29 mouse cellular contexts compared by ENCODE assay signal in the genomic region with DNA sequence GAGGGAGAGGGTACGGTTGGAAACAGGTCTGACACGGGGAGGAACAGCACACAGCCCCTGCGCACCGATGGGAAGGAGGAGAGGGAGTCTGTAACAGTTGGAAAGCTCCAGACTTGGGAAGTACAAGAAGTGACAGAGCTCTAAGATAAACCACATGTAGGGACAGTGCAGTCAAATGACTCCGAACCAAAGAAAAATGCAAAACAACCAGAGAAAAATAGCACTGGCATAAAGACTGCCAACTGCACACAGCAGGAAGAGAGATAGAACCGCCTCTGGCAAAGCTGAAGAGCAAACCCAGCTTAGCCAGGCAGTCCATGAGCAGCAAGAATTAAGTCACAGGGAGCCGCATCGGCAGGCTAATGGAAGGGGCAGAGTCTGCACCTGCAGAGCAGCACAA. TPM values are rescaled to one million over a fixed set of nuclear protein-coding genes. Genes with fewer than 3 reads are reported as not detected.
A peak's percentile ranks its signal among the peaks of the same experiment; 100 is the strongest.
DNase-seq lines count a peak whose midpoint lies in the region; ATAC-seq and TF ChIP-seq lines count a peak whose summit lies in the region.
"Had no signal": no experiment of that assay in that cellular context is flagged by ENCODE, and none has a peak within 500 bp of the region (broad histone marks: within the 10 kb centered on the region; RNA-seq: fewer than 3 reads in every experiment).

No protein-coding gene starts in this region.

- TF ChIP-seq POLR2A in cortical plate, adult 2 months (IDR thresholded peaks at IDR 0.05; ENCODE audit: extremely low read depth, insufficient read depth, low read length), result no peak

- H3K4me2 ChIP-seq in forebrain, postnatal 0 days (ENCODE audit: low read depth), result no peak overlapping the region
- no peak overlapping the region for H3K4me2 ChIP-seq in forebrain, embryonic 14.5 days (ENCODE audit: low read length)
- H3K4me2 ChIP-seq: embryonic facial prominence, embryonic 12.5 days; limb, embryonic 13.5 days; liver, embryonic 11.5 days; lung, embryonic 15.5 days; midbrain, embryonic 12.5 days; stomach, embryonic 15.5 days had no signal

- no peaks in the 10 kb centered on the region for H3K9me3 ChIP-seq in forebrain, postnatal 0 days (ENCODE audit: low read length)
- no peaks in the 10 kb centered on the region for H3K9me3 ChIP-seq in forebrain, embryonic 14.5 days (replicated peaks; ENCODE audit: control insufficient read depth, low read length)
- H3K9me3 ChIP-seq: embryonic facial prominence, embryonic 12.5 days; limb, embryonic 13.5 days; lung, embryonic 15.5 days; midbrain, embryonic 12.5 days; stomach, embryonic 15.5 days had no signal

- no peak for ATAC-seq in forebrain, postnatal 0 days
- no peak for ATAC-seq in forebrain, embryonic 14.5 days
- ATAC-seq: CD4-positive, CD25-positive, alpha-beta regulatory T cell, adult 4 months; intestine, embryonic 16.5 days had no signal

- H3K27ac ChIP-seq in forebrain, postnatal 0 days (ENCODE audit: low read depth, low read length), result 0 out of 2 replicates have a peak overlapping the region, but pooled peaks have one; percentile 40
- H3K27ac ChIP-seq in forebrain, embryonic 14.5 days (ENCODE audit: low read depth, low read length), result no peak overlapping the region
- peak overlapping the region; percentile 62 for H3K27ac ChIP-seq in left cerebral cortex, adult 2 months
- H3K27ac ChIP-seq in cortical plate, adult 2 months (ENCODE audit: insufficient read depth, low read length), result 0 out of 2 replicates have a peak overlapping the region, but pooled peaks have one; percentile 2
- H3K27ac ChIP-seq: embryonic facial prominence, embryonic 12.5 days; kidney, postnatal 0 days; limb, embryonic 13.5 days; lung, embryonic 15.5 days; midbrain, embryonic 12.5 days; stomach, embryonic 15.5 days had no signal

- intact Hi-C loops in left cerebral cortex, adult 2 months (cut with DNase I), result no loop called here

- WGBS in forebrain, postnatal 0 days, result 59% methylated on average over 8 of the region's 8 CpGs
- 84% methylated on average over 8 of the region's 8 CpGs for WGBS in forebrain, embryonic 14.5 days

- TF ChIP-seq CTCF in forebrain, postnatal 0 days (IDR thresholded peaks at IDR 0.05; ENCODE audit: low read depth), result no peak
- no peak for TF ChIP-seq CTCF in left cerebral cortex, adult 2 months (IDR thresholded peaks at IDR 0.05)
- TF ChIP-seq CTCF in cortical plate, adult 2 months (IDR thresholded peaks at IDR 0.05; ENCODE audit: extremely low read depth, insufficient read depth, low read length), result no peak

- peaks cover 12% of the 10 kb centered on the region; the same call in 1 of the 2 replicates for H3K4me1 ChIP-seq in forebrain, postnatal 0 days (ENCODE audit: insufficient read depth)
- H3K4me1 ChIP-seq in forebrain, embryonic 14.5 days (ENCODE audit: control insufficient read depth, insufficient read depth, low read length), result peaks cover 4% of the 10 kb centered on the region; the same call in 1 of the 2 replicates
- H3K4me1 ChIP-seq in cortical plate, adult 2 months (ENCODE audit: control insufficient read depth, insufficient read depth, low read length), result peaks cover 34% of the 10 kb centered on the region

- H3K9ac ChIP-seq in forebrain, postnatal 0 days, result no peak overlapping the region
- H3K9ac ChIP-seq in forebrain, embryonic 14.5 days (ENCODE audit: low read length), result no peak overlapping the region
- H3K9ac ChIP-seq: embryonic facial prominence, embryonic 12.5 days; limb, embryonic 13.5 days; lung, embryonic 15.5 days; midbrain, embryonic 12.5 days; stomach, embryonic 15.5 days had no signal

- H3K36me3 ChIP-seq in forebrain, postnatal 0 days (ENCODE audit: insufficient read depth), result peaks cover 21% of the 10 kb centered on the region
- peaks cover 31% of the 10 kb centered on the region for H3K36me3 ChIP-seq in forebrain, embryonic 14.5 days (ENCODE audit: control insufficient read depth, insufficient read depth, low read length)

- DNase-seq in forebrain, postnatal 0 days, result no peak
- no peak for DNase-seq in forebrain, embryonic 14.5 days (ENCODE audit: low spot score)
- DNase-seq in left cerebral cortex, adult 2 months (ENCODE audit: extremely low spot score in 1 of 2, low spot score in 2 of 2), result no peak
- DNase-seq in left cerebral cortex, adult 8-10 months (ENCODE audit: low spot score in 2 of 2), result no peak
- DNase-seq in brain, adult 2 months (ENCODE audit: low read depth, low spot score), result peak; percentile 79
- no peak for DNase-seq in thymus, postnatal 14 days
- DNase-seq: adrenal gland, postnatal 25 days; cerebellum, adult 9-10 months; cerebellum, postnatal 36 days; embryo, embryonic 11 days; gastrocnemius, postnatal 10 days; heart, postnatal 14 days; kidney, adult 8-10 months; layer of hippocampus, adult 9-11 months; lung, postnatal 36 days; right cerebral cortex, postnatal 25 days; thymus, postnatal 25 days had no signal

- H3K27me3 ChIP-seq in forebrain, postnatal 0 days (ENCODE audit: insufficient read depth, low read length), result no peaks in the 10 kb centered on the region
- no peaks in the 10 kb centered on the region for H3K27me3 ChIP-seq in forebrain, embryonic 14.5 days (replicated peaks; ENCODE audit: control insufficient read depth, insufficient read depth, low read length)
- H3K27me3 ChIP-seq: embryonic facial prominence, embryonic 12.5 days; limb, embryonic 13.5 days; lung, embryonic 15.5 days; midbrain, embryonic 12.5 days; stomach, embryonic 15.5 days had no signal

- H3K4me3 ChIP-seq in forebrain, postnatal 0 days (ENCODE audit: low read depth, low read length), result no peak overlapping the region
- no peak overlapping the region for H3K4me3 ChIP-seq in forebrain, embryonic 14.5 days (ENCODE audit: low read depth, low read length)
- H3K4me3 ChIP-seq in left cerebral cortex, adult 2 months, result no peak overlapping the region
- H3K4me3 ChIP-seq in cortical plate, adult 2 months (ENCODE audit: insufficient read depth, low read length), result no peak overlapping the region
- H3K4me3 ChIP-seq: embryonic facial prominence, embryonic 12.5 days; limb, embryonic 13.5 days; lung, embryonic 15.5 days; midbrain, embryonic 12.5 days; myocyte; stomach, embryonic 15.5 days had no signal

RNA-seq across cellular contexts. Expression of a gene that starts 29.7 kb away (rescaled TPM):
- total RNA-seq in forebrain, postnatal 0 days (2014; rRNA removed), result 69.0 and 85.8 TPM in 2 replicates
- polyA plus RNA-seq in forebrain, postnatal 0 days (2015; fragmentation: Nextera tagmentation; extraction: Ambion mirVana), result 13.9 and 17.4 TPM in 2 replicates
- 40.9 and 44.9 TPM in 2 replicates for polyA plus RNA-seq in forebrain, embryonic 14.5 days (2014; fragmentation: Nextera tagmentation; extraction: Ambion mirVana)
- total RNA-seq in left cerebral cortex, adult 2 months (2021), result 10 to 100 TPM; 69.6 to 72.8 TPM
- total RNA-seq in left cerebral cortex, adult 8-10 months (2022), result 10 to 100 TPM; 68.6 to 73.0 (median 70.5) TPM
- polyA plus RNA-seq in cortical plate, adult 2 months (2012; rRNA removed), result 34.3 and 36.3 TPM in 2 replicates
- total RNA-seq: granulocyte monocyte progenitor cell, adult 5-6 weeks had no signal

RNA-seq across cellular contexts. Expression of a gene that starts 32.9 kb away (rescaled TPM):
- 262 and 284 TPM in 2 replicates for total RNA-seq in forebrain, postnatal 0 days (2014; rRNA removed)
- 386 and 390 TPM in 2 replicates for polyA plus RNA-seq in forebrain, postnatal 0 days (2015; fragmentation: Nextera tagmentation; extraction: Ambion mirVana)
- polyA plus RNA-seq in forebrain, embryonic 14.5 days (2014; fragmentation: Nextera tagmentation; extraction: Ambion mirVana), result 435 and 464 TPM in 2 replicates
- 100 to 1,000 TPM; 178 to 181 TPM for total RNA-seq in left cerebral cortex, adult 2 months (2021)
- 100 to 1,000 TPM; 159 to 187 (median 173) TPM for total RNA-seq in left cerebral cortex, adult 8-10 months (2022)
- 123 and 130 TPM in 2 replicates for polyA plus RNA-seq in cortical plate, adult 2 months (2012; rRNA removed)

RNA-seq across cellular contexts. Expression of a gene that starts 44.4 kb away (rescaled TPM):
- 52.1 and 58.3 TPM in 2 replicates for total RNA-seq in forebrain, postnatal 0 days (2014; rRNA removed)
- 31.5 and 38.2 TPM in 2 replicates for polyA plus RNA-seq in forebrain, postnatal 0 days (2015; fragmentation: Nextera tagmentation; extraction: Ambion mirVana)
- polyA plus RNA-seq in forebrain, embryonic 14.5 days (2014; fragmentation: Nextera tagmentation; extraction: Ambion mirVana), result 17.5 and 26.3 TPM in 2 replicates
- 100 to 1,000 TPM in 1 of 2 experiments, 10 to 100 TPM in 1; 97.8 to 104 TPM for total RNA-seq in left cerebral cortex, adult 2 months (2021)
- 100 to 1,000 TPM in 3 of 4 experiments, 10 to 100 TPM in 1; 94.5 to 107 (median 104) TPM for total RNA-seq in left cerebral cortex, adult 8-10 months (2022)
- polyA plus RNA-seq in cortical plate, adult 2 months (2012; rRNA removed), result 96.6 and 103 TPM in 2 replicates
